Mouse (Mus musculus): ENCODE measurements at regions not wholly inside any gene's neighbourhood (a gene's known extent, or its start where the extent isn't known, plus 50 kb on each side); places are given as distances from the start of the nearest gene placed in this dataset.

- TF ChIP-seq POLR2A (IDR thresholded peaks at IDR 0.05; ENCODE audit: insufficient read depth, low read depth, low read length) (no peak), CTCF (IDR thresholded peaks at IDR 0.05; ENCODE audit: insufficient read depth, low read depth, low read length) (no peak)
Observed at GRCm38 (mm10) chr8:34429231-34429630, 317.7 kb upstream of the Gm10131 start.
